Mouse (Mus musculus) activated CD4-positive, CD25-positive, alpha-beta regulatory T cell, adult 4 months (primary cell): ENCODE results near the gene Mlec. TPM values are rescaled to one million over a fixed set of nuclear protein-coding genes. Genes with fewer than 3 reads are reported as not detected.

Experiments used
- ATAC-seq: one replicate; pipeline ENCODE4 v1.8.0; 2017
- polyA plus RNA-seq, 2 experiments: library from polyadenylated mRNA; unstranded; fragments of 100-300 nt; shearing (Covaris generic); gene quantifications; one replicate each; pipeline ENCODE4 v1.2.1; 2017

The Mlec gene
- 10 to 100 TPM; 26.8 to 37.1 TPM for polyA plus RNA-seq

DNA sequence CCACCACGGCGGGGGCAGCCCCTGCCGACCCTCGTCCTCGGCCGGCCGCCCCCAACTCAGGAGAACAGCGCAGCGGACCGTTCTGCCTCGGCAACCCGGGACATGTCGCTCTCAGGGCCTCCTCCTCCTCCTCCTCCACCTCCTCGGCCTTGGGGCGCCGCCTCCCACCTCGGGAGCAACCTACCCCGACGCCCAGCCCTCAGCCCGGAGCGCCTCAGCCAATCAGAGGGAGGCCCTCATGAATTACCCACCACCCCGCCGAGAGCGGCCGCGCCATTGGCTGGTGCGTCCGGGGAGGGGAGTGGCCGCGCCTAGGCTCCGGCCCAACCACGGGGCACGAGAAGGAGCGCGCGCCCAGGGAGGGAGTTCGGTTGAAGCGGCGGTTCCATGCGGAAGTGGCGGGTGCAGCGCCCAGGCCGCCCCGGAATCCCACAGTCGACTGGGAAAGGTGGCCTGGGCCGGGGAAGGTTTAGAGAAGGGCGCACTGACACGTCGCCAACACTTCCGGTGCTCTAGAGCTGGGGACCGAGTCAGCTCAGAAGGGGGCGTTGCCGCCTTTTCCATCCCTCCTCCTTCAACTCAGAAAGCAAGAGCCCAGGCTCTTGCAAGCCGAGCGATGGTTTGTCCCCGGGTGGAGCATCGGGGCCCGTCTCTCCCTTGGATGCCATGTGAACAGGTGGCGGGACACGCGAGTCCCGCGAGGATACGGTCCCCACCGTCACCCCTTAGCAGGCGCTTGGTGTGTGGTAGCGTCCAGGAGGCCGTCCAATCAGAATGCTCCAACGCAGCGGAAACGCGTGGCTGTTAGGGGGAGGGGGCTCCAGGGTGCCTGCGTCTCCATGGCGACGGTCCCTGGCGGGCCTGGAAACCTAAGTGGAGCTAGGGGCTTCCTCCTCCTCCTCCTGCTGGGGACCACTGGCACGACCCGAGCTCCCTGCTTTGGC is at the start of gene Mlec:
Mlec (minus strand) TSS at position 140 of the 944 bp plus-strand sequence.
- peak; percentile 90 for ATAC-seq

DNA sequence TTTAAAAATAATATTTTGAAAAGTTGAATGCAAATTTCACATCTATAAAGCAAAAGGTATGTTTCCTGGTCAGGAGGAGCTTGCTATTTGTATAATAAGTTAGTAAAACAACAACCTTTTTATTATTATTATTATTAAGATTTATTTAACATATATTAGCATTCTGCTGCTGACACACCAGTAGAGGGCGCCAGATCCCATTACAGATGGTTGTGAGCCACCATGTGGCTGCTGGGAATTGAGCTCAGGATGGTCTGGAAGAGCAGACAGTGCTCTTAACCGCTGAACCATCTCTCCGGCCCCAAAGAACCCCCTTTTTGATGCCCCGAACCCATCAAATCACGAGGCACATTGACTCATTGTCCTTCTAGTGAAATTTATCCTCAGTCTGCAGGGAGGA is 49.3 kb upstream of the Mlec start:
- ATAC-seq: no peak

GRCm38 (mm10) chr5:115204562-115205311 is 46.8 kb upstream of the Mlec start:
- no peak for ATAC-seq

DNA sequence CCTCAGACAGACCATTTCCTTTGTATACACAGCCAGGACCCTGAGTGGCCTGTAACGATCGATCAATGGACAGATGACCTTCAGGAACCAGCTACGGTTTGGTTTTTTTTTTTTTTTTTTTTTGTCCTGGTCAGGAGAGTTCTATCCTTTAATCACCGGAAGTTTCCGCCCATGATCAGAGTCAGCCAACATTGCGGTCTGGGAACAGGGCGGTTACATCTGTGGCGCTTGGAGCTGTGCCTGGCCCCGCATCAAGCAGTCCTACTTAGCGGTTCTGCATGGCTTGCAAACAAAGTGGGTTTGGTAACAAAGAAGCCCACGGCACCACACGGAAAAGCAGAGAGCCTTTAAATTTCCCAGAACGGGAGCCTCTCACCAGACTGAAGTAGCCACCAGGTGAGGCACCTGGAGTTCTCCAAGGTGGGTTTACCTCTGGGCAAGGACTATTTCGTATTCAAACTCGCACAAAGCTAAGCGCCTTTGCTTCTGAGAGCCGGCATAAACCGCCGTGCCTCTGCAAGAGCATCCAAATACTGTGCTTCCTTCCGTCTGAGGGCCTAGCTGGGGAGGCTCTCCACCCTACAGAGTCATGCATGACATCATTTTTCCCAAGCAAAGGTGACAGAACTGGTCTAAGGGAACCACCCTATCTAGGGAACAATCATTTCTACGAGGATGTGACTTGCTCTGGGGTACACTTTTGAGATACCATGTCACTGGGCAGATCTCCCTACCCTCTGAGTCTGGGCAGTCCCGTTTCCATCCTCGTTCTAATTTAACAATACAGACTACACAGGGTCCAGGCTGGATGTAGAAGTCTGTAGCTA is 46.0 kb upstream of the Mlec start:
- ATAC-seq: no peak

DNA sequence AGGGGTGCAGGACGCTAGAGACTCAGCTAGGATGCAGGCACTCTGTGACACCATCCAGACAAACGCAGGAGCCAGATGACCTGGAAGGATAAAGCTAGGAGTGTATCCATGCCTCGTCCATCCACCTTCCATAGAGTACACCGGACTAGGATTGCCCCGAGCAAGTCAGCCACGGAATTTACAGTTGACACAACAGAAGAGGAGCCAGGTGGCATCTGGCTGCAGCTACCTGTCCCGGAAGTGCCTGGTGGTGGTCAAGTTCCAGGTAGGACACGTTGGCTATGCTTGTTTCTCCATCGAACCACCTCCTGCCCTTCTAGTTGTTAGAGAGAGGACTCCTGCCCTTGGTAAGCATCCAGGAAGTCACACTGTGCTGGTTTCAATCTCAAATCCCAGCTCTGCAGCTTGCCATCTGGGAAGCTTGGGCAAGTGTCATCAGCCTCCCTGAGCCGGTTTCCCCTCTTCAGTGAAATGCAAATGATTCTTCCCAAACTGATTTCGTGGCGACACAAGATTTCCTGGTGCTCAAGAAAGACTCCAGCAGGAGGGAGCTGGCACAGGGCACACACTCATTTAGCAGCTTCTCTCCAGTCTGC is 36.7 kb upstream of the Mlec start:
- no peak for ATAC-seq

GRCm38 (mm10) chr5:115193669-115194625 is 36.0 kb upstream of the Mlec start, which contains the start of gene Cabp1:
Cabp1 (minus strand) TSS chr5:115194381.
- ATAC-seq: peak; percentile 45

DNA sequence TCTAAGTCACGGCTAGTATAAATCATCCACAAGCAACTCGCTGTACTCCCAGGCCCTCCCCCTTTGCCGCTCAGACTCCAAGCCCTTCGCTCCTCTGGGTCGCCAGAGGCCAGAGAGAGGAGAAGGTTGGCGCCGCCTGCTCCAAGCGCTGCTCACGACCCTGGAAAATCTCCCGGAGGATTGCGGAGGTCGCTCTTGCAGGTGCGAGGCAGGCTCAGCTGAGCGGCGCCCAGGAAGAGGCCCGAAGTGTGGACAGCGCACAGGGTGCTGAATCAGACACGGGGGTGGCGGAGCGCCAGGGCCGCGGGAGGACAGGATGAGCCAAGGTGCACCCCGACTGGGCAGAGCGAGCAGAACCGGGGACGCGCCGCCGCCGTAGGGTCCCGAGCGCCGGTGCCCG is 35.2 kb upstream of the Mlec start:
- ATAC-seq: peak; percentile 62

DNA sequence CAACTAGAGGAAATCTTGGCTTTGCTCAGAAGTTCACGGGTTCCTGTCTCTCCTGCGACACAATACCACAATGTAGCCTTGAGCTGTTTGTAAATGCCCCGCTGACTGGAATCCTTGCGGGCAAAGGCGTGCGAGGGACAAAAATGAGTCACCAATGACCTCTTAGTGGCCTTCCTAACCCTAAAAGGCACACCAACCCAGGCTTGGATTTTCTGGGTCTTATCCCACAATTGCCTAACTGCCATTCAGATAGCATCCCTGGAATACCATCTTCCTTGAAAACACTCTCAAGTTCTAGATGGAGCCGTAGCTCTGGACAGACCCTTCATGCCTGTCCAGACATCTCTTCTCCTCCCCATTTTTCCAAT is 34.8 kb upstream of the Mlec start:
- ATAC-seq: no peak

DNA sequence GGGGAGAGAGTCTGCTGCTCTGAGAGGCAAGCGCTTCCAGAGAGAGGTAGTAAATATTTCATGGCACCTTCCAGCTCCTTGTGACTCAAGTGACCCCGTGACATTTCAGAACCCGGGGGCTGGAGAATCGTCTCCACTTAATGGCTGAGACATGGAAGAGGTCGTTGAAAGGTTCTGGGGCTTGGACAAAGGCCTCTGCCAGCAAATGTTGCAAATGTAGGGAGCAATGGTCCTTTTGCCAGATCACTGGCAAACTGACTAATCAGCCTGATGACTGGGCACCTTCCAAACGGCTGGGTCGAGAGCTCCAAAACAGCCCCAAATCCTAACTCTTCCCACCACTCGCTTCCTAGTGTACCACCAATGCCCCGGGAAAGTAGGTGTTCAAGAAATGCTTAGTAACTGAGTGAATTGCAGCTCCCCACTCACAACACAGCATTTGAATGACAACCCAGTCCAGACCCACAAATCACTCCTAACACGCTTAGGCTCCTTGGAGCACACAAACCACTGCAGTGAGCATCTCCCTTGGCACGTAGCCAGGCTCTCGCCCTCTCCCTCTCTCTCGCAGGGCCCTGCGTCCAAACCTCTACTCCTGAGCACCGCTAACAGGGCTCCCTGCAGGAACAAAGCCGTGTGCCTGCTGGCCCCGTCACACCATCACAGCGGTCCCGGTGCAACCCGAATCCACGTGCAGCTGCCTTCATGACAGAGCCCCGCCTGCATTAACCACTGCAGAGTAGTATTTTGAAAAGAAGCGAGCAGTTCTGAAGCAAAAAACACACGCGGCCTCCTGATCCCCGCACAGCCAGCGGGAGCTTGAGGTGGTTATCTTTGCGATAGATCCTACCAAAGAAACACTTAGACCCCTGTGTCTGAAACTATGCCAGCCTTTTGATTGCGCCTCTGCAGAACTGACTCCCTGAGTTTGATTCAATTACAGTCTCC is 34.2 kb upstream of the Mlec start:
- ATAC-seq: no peak

- ATAC-seq: no peak
These were observed 32.1 kb upstream of the Mlec start for GRCm38 (mm10) chr5:115190081-115190480.

DNA sequence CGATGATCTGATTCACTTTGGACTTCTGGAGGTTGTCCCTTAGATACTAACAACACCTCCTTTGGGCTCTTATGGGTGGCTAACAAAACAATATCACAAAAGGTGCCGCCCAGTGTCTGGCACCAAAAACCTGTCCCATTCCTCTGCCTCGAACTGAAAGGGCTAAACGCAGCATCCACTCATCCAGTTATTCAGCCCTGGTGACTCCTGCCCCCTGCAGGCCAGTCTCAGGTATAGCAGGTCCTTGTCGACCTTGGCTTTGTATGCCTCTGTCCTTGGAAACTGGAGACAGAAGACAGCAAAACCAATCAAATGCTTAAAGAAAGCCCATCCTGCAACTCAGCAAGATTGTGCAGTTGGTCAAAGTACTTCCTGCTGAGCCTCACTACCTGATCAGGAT is 30.8 kb upstream of the Mlec start:
- ATAC-seq: no peak

DNA sequence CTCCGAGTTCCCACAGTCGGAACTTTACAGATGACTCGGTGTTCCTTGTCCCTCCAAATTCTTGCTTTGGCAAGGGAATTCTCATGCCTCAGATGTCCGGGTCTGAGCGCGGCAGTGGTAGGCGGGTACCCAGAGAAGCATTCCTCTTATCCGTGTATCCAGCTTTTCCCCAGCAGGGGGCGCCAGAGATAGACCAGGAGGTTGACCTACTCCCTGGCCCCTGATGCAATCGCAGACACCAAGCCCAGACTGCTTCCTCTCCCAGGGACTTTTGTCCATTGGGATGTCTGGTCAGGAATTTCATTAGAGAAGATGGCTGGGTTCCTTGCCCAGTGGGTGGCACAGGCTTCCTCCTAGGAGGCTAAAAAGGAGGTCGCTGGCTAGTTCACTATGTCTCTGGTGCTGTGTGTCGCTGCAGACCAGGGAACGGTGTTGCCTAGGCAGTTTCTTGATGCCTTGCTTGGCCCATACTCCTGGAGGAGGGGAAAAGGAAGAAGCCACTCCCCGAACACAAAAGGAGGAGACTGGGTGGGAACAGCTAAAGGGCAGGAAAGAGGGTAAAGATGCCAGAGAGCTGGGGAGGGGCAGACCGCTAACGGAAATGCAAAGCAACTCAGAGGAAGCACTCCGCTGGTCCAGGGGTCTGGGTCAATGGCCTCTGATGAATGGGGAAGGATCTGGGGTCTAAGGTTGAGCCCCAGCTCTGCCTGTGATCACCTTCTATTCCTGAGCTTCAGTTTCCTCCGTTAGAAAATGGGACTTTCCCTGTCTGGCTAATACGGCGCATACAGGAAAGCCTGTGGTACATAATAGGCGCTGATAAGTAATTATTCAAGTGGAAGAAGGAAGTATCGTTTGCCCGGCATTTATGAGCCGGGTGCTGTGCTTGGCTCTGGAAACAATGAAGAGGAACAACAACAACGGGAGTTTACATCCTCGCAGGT is 29.5 kb upstream of the Mlec start:
- ATAC-seq: peak; percentile 75

DNA sequence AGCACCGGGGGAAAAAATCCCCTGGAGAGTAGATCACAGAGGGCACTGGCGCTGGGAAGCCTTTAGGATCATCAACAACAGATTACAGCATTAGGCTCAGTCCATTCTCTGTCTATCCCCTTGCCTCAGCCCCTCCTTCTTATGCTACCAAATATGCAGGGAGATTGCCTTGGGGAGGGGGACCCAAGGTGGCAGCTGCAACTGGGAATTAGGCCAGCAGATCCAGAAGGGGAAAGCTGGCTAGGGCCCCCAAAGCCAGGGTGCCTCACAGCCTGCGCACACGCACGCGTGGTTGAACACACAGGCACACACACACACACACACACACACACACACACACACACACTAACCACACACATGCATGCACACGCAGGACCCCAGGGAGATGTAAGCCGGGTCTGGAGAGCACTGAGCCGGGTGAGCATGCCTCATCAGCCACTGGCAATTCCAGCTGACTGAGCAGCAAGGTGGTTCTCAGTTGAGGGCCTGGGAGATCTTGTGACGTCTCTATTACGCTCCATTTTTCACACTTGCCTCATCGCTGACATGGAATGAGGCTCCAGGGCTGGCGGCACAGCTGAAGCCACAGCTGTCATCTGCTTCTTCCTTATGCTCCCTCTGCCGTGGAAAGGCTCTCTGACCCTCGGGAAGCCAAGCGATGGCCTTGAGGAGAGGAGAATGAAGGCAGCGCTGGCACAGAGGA is 28.5 kb upstream of the Mlec start:
- no peak for ATAC-seq

- no peak for ATAC-seq
These were observed 26.7 kb upstream of the Mlec start for GRCm38 (mm10) chr5:115184726-115185125.

GRCm38 (mm10) chr5:115183482-115183881 is 25.5 kb upstream of the Mlec start:
- no peak for ATAC-seq

DNA sequence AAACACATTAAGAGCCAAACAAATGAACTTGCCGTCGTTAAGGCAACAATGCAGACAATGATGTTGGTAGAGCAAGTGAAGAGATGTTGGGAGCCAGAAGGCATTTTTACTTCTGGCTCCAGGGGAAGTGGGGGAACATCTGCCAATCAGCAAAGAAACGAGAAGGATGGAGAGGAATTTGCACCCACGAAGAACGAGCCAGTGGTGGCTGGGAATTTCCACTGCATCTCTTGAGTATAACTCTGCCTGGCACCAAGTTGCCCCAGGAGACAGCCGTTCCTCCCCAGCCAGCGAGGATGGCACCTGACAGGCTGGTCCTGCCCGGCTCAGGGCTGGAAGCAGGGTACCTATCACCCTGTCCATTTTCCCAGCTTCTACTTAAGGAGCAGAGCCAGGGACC is 24.9 kb upstream of the Mlec start:
- no peak for ATAC-seq

DNA sequence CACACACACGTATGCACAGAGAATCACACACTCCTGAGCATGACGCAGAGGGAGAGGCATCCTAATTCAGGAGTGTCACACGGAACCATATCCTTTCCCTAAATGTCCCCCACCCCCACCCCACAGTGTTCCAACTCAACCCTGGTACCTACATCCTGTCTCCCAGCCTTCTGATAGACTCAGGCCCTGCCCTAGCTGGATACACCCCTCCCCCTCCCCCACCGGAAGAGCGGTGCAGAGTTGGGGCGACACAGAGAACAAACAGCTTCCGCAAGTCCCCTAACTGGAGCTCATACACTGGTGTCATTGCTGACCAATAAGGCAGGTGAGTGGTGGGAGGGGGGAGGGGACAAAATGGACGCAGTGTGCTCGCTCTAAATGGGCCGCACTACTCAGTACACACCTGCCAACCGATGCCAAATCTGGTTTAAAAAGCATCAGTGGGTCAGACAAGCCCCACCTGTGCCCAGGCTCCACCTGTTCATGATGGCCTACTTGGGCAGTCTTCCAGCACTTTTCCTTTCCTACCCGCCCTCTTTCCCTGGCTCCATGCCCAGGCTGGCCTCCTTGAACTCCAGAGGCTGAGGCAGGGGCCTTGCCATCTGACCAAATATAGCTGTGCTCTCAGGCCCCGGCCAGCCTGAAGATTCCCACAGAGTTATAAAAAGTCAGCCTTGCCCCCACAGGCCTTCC is 23.4 kb upstream of the Mlec start:
- peak; percentile 32 for ATAC-seq
